Mouse (Mus musculus): ENCODE measurements at regions not wholly inside any gene's neighbourhood (a gene's known extent, or its start where the extent isn't known, plus 50 kb on each side); places are given as distances from the start of the nearest gene placed in this dataset.

GRCm38 (mm10) chr3:51096545-51096944 is 127.7 kb upstream of the Noct start:
- WGBS = 14% methylated on average over 6 of the region's 6 CpGs
- ATAC-seq (ENCODE audit: low FRiP score) = peak; percentile 44; the same call in 1 of the 2 replicates
- H3K4me1 ChIP-seq = peaks cover 19% of the 10 kb centered on the region
- H3K4me3 ChIP-seq (replicated peaks) = no peak overlapping the region
- H3K27ac ChIP-seq (replicated peaks) = peak overlapping the region; percentile 79
- no peaks in the 10 kb centered on the region for H3K9me3 ChIP-seq (replicated peaks)
- H3K9ac ChIP-seq (replicated peaks) = peak overlapping the region; percentile 23; the same call in 1 of the 2 replicates
- no peaks in the 10 kb centered on the region for H3K27me3 ChIP-seq (replicated peaks)
- no peaks in the 10 kb centered on the region for H3K36me3 ChIP-seq
- H3K4me2 ChIP-seq = peak overlapping the region; percentile 34

GRCm38 (mm10) chr3:51097362-51097761 is 126.9 kb upstream of the Noct start:
- no peak for ATAC-seq (ENCODE audit: low FRiP score)
- 66% methylated on average over 10 of the region's 10 CpGs for WGBS
- peaks cover 19% of the 10 kb centered on the region for H3K4me1 ChIP-seq
- H3K27me3 ChIP-seq (replicated peaks) = no peaks in the 10 kb centered on the region
- no peak overlapping the region for H3K9ac ChIP-seq (replicated peaks)
- H3K36me3 ChIP-seq = no peaks in the 10 kb centered on the region
- H3K4me3 ChIP-seq (replicated peaks) = no peak overlapping the region
- H3K9me3 ChIP-seq (replicated peaks) = no peaks in the 10 kb centered on the region
- H3K4me2 ChIP-seq = no peak overlapping the region
- peak overlapping the region; percentile 66 for H3K27ac ChIP-seq (replicated peaks)

GRCm38 (mm10) chr3:51099966-51100365 is 124.3 kb upstream of the Noct start:
- Histone ChIP-seq H3K27ac (replicated peaks) (no peak overlapping the region), H3K9me3 (replicated peaks) (no peaks in the 10 kb centered on the region), H3K27me3 (replicated peaks) (no peaks in the 10 kb centered on the region), H3K4me1 (peaks cover 19% of the 10 kb centered on the region), H3K4me3 (replicated peaks) (no peak overlapping the region), H3K36me3 (no peaks in the 10 kb centered on the region), H3K9ac (replicated peaks) (no peak overlapping the region), H3K4me2 (no peak overlapping the region)
- no peak for ATAC-seq (ENCODE audit: low FRiP score)
- 77% methylated on average over 7 of the region's 7 CpGs for WGBS

DNA sequence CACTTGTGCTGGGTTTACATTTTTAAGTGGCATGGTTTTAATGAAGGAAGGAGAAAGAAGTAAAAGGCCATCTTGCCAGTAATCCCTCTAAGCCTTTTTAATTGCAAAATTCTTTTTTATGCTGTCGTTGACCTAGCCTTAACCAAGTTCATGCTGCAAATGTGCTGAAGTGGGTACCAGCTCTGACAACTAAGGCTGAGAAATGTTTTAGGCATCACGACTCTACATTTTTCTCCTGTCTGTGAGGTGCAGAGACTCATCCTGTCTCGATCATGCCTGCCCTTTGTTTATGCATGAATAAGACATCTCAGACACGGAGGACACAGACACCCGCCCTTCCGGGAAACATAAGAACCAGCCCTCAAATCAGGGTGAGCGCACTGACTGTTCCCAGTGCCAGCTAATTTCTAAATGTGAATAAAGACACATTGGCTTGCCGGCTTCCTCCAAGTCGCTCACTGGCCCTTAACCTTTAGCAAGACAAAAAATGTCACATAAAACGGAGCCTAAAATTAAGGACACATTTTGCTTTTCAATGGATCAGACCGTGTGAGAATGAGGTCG is 115.5 kb upstream of the Noct start:
- Histone ChIP-seq H3K36me3 (no peaks in the 10 kb centered on the region), H3K27me3 (replicated peaks) (no peaks in the 10 kb centered on the region), H3K9me3 (replicated peaks) (no peaks in the 10 kb centered on the region), H3K4me2 (no peak overlapping the region), H3K9ac (replicated peaks) (no peak overlapping the region), H3K4me3 (replicated peaks) (no peak overlapping the region), H3K4me1 (0 out of 2 replicates have a peak, but pooled peaks cover 5% of the 10 kb centered on the region), H3K27ac (replicated peaks) (no peak overlapping the region)
- ATAC-seq (ENCODE audit: low FRiP score) = no peak
- WGBS = 37% methylated on average over 12 of the region's 12 CpGs

GRCm38 (mm10) chr3:51111241-51111640 is 113.0 kb upstream of the Noct start:
- 98% methylated on average over 11 of the region's 11 CpGs for whole genome bisulfite sequencing
- no peak for ATAC-seq (ENCODE audit: low FRiP score)
- Histone ChIP-seq H3K9ac (replicated peaks) (no peak overlapping the region), H3K4me1 (0 out of 2 replicates have a peak, but pooled peaks cover 5% of the 10 kb centered on the region), H3K4me3 (replicated peaks) (no peak overlapping the region), H3K27me3 (replicated peaks) (no peaks in the 10 kb centered on the region), H3K9me3 (replicated peaks) (no peaks in the 10 kb centered on the region), H3K27ac (replicated peaks) (no peak overlapping the region), H3K4me2 (no peak overlapping the region), H3K36me3 (no peaks in the 10 kb centered on the region)

GRCm38 (mm10) chr3:51112351-51112750 is 111.9 kb upstream of the Noct start:
- Histone ChIP-seq H3K27me3 (replicated peaks) (no peaks in the 10 kb centered on the region), H3K27ac (replicated peaks) (no peak overlapping the region), H3K4me1 (0 out of 2 replicates have a peak, but pooled peaks cover 5% of the 10 kb centered on the region), H3K9ac (replicated peaks) (no peak overlapping the region), H3K4me2 (no peak overlapping the region), H3K4me3 (replicated peaks) (no peak overlapping the region), H3K9me3 (replicated peaks) (no peaks in the 10 kb centered on the region), H3K36me3 (no peaks in the 10 kb centered on the region)
- WGBS = 82% methylated on average over 3 of the region's 3 CpGs
- ATAC-seq (ENCODE audit: low FRiP score) = no peak

GRCm38 (mm10) chr3:51115921-51116320 is 108.3 kb upstream of the Noct start:
- H3K27me3 ChIP-seq (replicated peaks) = no peaks in the 10 kb centered on the region
- no peaks in the 10 kb centered on the region for H3K9me3 ChIP-seq (replicated peaks)
- H3K4me3 ChIP-seq (replicated peaks) = no peak overlapping the region
- H3K4me1 ChIP-seq = 0 out of 2 replicates have a peak, but pooled peaks cover 5% of the 10 kb centered on the region
- ATAC-seq (ENCODE audit: low FRiP score) = no peak
- H3K9ac ChIP-seq (replicated peaks) = no peak overlapping the region
- no peak overlapping the region for H3K4me2 ChIP-seq
- no peak overlapping the region for H3K27ac ChIP-seq (replicated peaks)
- WGBS = 65% methylated on average over 2 of the region's 2 CpGs
- H3K36me3 ChIP-seq = no peaks in the 10 kb centered on the region

DNA sequence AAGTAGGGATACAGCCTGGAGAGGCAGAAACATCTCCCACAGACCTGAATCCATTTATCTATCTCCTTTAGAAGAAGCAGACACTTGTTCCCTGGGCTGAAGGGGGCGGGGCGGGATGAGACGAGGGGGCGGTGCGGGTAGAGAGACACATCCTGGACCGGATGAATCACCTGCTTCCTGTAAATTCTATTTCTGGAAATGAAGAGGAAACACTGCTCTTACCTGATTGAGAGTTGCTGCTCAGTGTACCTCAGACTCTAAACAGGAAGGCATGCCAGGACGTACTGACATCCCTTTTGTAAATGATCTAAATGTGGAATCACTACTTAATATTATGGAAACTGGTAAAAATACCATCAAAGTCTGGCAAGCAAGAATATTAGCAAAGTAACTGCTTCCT is 105.5 kb upstream of the Noct start:
- Histone ChIP-seq H3K36me3 (no peaks in the 10 kb centered on the region), H3K9me3 (replicated peaks) (no peaks in the 10 kb centered on the region), H3K4me2 (no peak overlapping the region), H3K4me3 (replicated peaks) (no peak overlapping the region), H3K27me3 (replicated peaks) (no peaks in the 10 kb centered on the region), H3K9ac (replicated peaks) (no peak overlapping the region), H3K4me1 (peaks cover 8% of the 10 kb centered on the region), H3K27ac (replicated peaks) (no peak overlapping the region)
- 84% methylated on average over 7 of the region's 7 CpGs for WGBS
- no peak for ATAC-seq (ENCODE audit: low FRiP score)

GRCm38 (mm10) chr3:51120522-51120921 is 103.7 kb upstream of the Noct start:
- Histone ChIP-seq H3K9ac (replicated peaks) (no peak overlapping the region), H3K4me2 (no peak overlapping the region), H3K36me3 (no peaks in the 10 kb centered on the region), H3K27ac (replicated peaks) (no peak overlapping the region), H3K9me3 (replicated peaks) (no peaks in the 10 kb centered on the region), H3K4me3 (replicated peaks) (no peak overlapping the region), H3K4me1 (peaks cover 8% of the 10 kb centered on the region), H3K27me3 (replicated peaks) (no peaks in the 10 kb centered on the region)
- WGBS = 85% methylated on average over 12 of the region's 12 CpGs
- no peak for ATAC-seq (ENCODE audit: low FRiP score)

DNA sequence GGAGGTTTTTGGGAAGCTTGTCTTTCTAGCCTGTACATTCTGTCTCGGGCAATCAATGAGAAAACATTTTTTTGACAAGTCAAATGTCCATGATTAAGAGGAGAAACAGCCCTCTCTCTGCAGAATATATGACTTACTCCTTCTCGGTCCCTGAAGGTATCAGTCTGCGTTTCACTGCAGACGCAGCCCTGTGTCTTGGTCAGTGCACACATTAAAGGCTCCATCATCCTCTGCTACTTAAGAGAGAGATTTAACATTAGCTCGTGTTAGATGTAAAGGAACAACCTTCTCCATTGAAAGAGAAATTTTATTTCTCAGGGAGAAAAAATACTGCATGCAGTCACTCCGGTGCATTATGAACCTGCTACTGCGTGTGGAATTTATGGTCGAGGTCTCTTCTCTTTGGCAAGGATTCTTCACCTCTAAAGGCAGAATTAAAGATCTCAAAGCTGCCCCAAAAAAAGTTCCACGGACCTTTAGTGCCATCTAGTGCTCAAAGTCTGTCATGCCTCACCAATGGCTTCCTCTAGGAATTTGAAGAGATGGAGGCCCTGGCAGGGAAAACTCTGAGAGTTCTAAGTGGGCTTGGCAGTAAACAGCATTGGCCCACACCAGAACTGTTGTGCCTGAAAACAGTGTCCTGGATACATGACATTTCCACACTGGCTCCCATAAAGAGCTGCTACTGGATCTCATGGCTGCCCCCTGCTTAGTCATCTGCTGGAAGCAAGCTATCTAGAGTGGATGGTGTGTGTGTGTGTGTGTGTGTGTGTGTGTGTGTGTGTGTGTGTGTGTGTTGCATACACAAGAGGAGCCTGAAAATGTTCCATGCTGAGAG is 102.3 kb upstream of the Noct start:
- Histone ChIP-seq H3K9me3 (replicated peaks) (no peaks in the 10 kb centered on the region), H3K27me3 (replicated peaks) (no peaks in the 10 kb centered on the region), H3K4me1 (peaks cover 8% of the 10 kb centered on the region), H3K4me3 (replicated peaks) (no peak overlapping the region), H3K4me2 (peak overlapping the region; percentile 42), H3K27ac (replicated peaks) (peak overlapping the region; percentile 51; the same call in 1 of the 2 replicates), H3K36me3 (no peaks in the 10 kb centered on the region), H3K9ac (replicated peaks) (no peak overlapping the region)
- ATAC-seq (ENCODE audit: low FRiP score) = peak; percentile 83
- WGBS = 11% methylated on average over 9 of the region's 9 CpGs

- Histone ChIP-seq H3K4me3 (replicated peaks) (no peak overlapping the region), H3K4me2 (no peak overlapping the region), H3K9ac (replicated peaks) (no peak overlapping the region), H3K27me3 (replicated peaks) (no peaks in the 10 kb centered on the region), H3K27ac (replicated peaks) (no peak overlapping the region), H3K9me3 (replicated peaks) (no peaks in the 10 kb centered on the region), H3K4me1 (peaks cover 8% of the 10 kb centered on the region), H3K36me3 (no peaks in the 10 kb centered on the region)
- ATAC-seq (ENCODE audit: low FRiP score) = no peak
- 94% methylated on average over 1 of the region's 1 CpGs for WGBS
These were observed 101.7 kb upstream of the Noct start for GRCm38 (mm10) chr3:51122541-51122935.

GRCm38 (mm10) chr3:51127875-51128274 is 96.4 kb upstream of the Noct start:
- 50% methylated on average over 1 of the region's 1 CpGs for WGBS
- no peaks in the 10 kb centered on the region for H3K9me3 ChIP-seq (replicated peaks)
- ATAC-seq (ENCODE audit: low FRiP score) = no peak
- no peak overlapping the region for H3K4me2 ChIP-seq
- no peak overlapping the region for H3K9ac ChIP-seq (replicated peaks)
- no peaks in the 10 kb centered on the region for H3K27me3 ChIP-seq (replicated peaks)
- no peak overlapping the region for H3K4me3 ChIP-seq (replicated peaks)
- no peak overlapping the region for H3K27ac ChIP-seq (replicated peaks)
- no peaks in the 10 kb centered on the region for H3K4me1 ChIP-seq
- no peaks in the 10 kb centered on the region for H3K36me3 ChIP-seq
